ENCODE assay signal across 26 mouse cellular contexts in the genomic region with DNA sequence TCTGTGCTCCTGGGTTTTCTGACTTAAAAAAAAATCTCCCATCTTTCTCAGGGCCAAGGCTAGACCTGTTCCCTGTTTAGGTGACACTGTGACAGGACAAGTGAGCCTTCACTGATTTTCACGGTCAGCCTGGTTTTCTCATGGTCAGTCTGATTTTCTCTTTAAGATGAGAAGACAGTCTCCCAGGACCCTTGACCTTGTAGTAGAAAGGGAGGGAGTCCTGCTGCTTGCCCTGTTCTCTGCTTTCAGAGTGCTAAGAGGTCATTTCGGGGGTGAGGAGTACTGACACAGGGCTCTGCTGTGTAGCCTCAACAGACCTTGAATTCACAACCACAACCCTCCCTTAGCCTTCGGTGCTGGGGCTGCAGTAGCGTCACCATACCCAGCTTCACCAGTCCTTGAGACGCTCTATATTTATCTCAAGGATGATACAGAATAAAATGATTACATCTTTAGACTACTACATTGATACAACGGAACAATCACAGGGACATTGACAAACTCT. TPM values are rescaled to one million over a fixed set of nuclear protein-coding genes. Genes with fewer than 3 reads are reported as not detected.
DNase-seq lines count a peak whose midpoint lies in the region; ATAC-seq lines count a peak whose summit lies in the region.
"Had no signal": no experiment of that assay in that cellular context is flagged by ENCODE, and none has a peak within 500 bp of the region (broad histone marks: within the 10 kb centered on the region; RNA-seq: fewer than 3 reads in every experiment).

No protein-coding gene starts in this region.

- H3K36me3 ChIP-seq in forebrain, embryonic 10.5 days (replicated peaks) = peaks cover 52% of the 10 kb centered on the region
- H3K36me3 ChIP-seq in forebrain, embryonic 13.5 days (ENCODE audit: poor library complexity, severe bottlenecking) = peaks cover 23% of the 10 kb centered on the region
- H3K36me3 ChIP-seq in midbrain, embryonic 10.5 days = peaks cover 55% of the 10 kb centered on the region
- H3K36me3 ChIP-seq in midbrain, embryonic 16.5 days (ENCODE audit: control insufficient read depth, insufficient read depth, low read length) = 0 out of 2 replicates have a peak, but pooled peaks cover 2% of the 10 kb centered on the region
- H3K36me3 ChIP-seq: embryonic facial prominence, embryonic 12.5 days; G1E had no signal

- DNase-seq in forebrain, embryonic 10.5 days (ENCODE audit: extremely low spot score, low spot score) = no peak
- DNase-seq in midbrain, embryonic 10.5 days (ENCODE audit: low spot score) = peak; percentile 34
- DNase-seq in retina, embryonic 14.5 days (ENCODE audit: low spot score) = peak; percentile 43
- DNase-seq in retina, postnatal 1 day = no peak
- DNase-seq in gastrocnemius, postnatal 36 days = no peak
- DNase-seq: B cell, adult 2 months; cerebellum, adult 9-10 months; heart, postnatal 4 days; kidney, postnatal 25 days; liver, postnatal 0 days; lung, postnatal 36 days; right cerebral cortex, postnatal 25 days; spleen, adult 18-20 months; thymus, postnatal 14 days had no signal

- H3K27me3 ChIP-seq in forebrain, embryonic 10.5 days (ENCODE audit: poor library complexity, severe bottlenecking) = no peaks in the 10 kb centered on the region
- H3K27me3 ChIP-seq in forebrain, embryonic 13.5 days = no peaks in the 10 kb centered on the region
- H3K27me3 ChIP-seq in midbrain, embryonic 10.5 days (ENCODE audit: low read depth, poor library complexity, severe bottlenecking) = no peaks in the 10 kb centered on the region
- no peaks in the 10 kb centered on the region for H3K27me3 ChIP-seq in midbrain, embryonic 16.5 days (ENCODE audit: control insufficient read depth, insufficient read depth, low read depth, low read length)
- H3K27me3 ChIP-seq: CH12.LX; embryonic facial prominence, embryonic 12.5 days; limb, embryonic 12.5 days; Patski had no signal

- no peak overlapping the region for H3K9ac ChIP-seq in forebrain, embryonic 13.5 days
- no peak overlapping the region for H3K9ac ChIP-seq in midbrain, embryonic 16.5 days (ENCODE audit: low read depth, low read length)
- H3K9ac ChIP-seq: embryonic facial prominence, embryonic 12.5 days; limb, embryonic 12.5 days; liver, postnatal 0 days had no signal

- intact Hi-C loops in gastrocnemius, postnatal 36 days (cut with DNase I) = no loop called here

- H3K9me3 ChIP-seq in forebrain, embryonic 10.5 days = no peaks in the 10 kb centered on the region
- no peaks in the 10 kb centered on the region for H3K9me3 ChIP-seq in forebrain, embryonic 13.5 days (replicated peaks)
- H3K9me3 ChIP-seq in midbrain, embryonic 10.5 days (replicated peaks) = no peaks in the 10 kb centered on the region
- H3K9me3 ChIP-seq in midbrain, embryonic 16.5 days (replicated peaks; ENCODE audit: control insufficient read depth, low read length, poor library complexity, severe bottlenecking) = no peaks in the 10 kb centered on the region
- H3K9me3 ChIP-seq: embryonic facial prominence, embryonic 12.5 days; G1E; heart, embryonic 10.5 days; limb, embryonic 12.5 days had no signal

- H3K4me3 ChIP-seq in forebrain, embryonic 10.5 days = no peak overlapping the region
- H3K4me3 ChIP-seq in forebrain, embryonic 13.5 days = no peak overlapping the region
- no peak overlapping the region for H3K4me3 ChIP-seq in midbrain, embryonic 10.5 days
- no peak overlapping the region for H3K4me3 ChIP-seq in midbrain, embryonic 16.5 days (ENCODE audit: low read depth, low read length)
- H3K4me3 ChIP-seq: embryonic facial prominence, embryonic 12.5 days; heart, embryonic 10.5 days; layer of hippocampus, adult 2 months; limb, embryonic 12.5 days; megakaryocyte, embryonic 14.5 days had no signal

- peaks cover 63% of the 10 kb centered on the region for H3K4me1 ChIP-seq in forebrain, embryonic 10.5 days
- peaks cover 64% of the 10 kb centered on the region for H3K4me1 ChIP-seq in forebrain, embryonic 13.5 days
- H3K4me1 ChIP-seq in midbrain, embryonic 10.5 days = peaks cover 73% of the 10 kb centered on the region
- peaks cover 34% of the 10 kb centered on the region for H3K4me1 ChIP-seq in midbrain, embryonic 16.5 days (ENCODE audit: control insufficient read depth, insufficient read depth, low read length)
- H3K4me1 ChIP-seq: megakaryocyte, embryonic 14.5 days had no signal

- H3K27ac ChIP-seq in forebrain, embryonic 10.5 days = peak overlapping the region; percentile 58
- H3K27ac ChIP-seq in forebrain, embryonic 13.5 days = no peak overlapping the region
- H3K27ac ChIP-seq in midbrain, embryonic 10.5 days (replicated peaks) = peak overlapping the region; percentile 71
- no peak overlapping the region for H3K27ac ChIP-seq in midbrain, embryonic 16.5 days (ENCODE audit: low read length)
- H3K27ac ChIP-seq: embryonic facial prominence, embryonic 12.5 days; heart, embryonic 10.5 days; limb, embryonic 12.5 days had no signal

- ATAC-seq in forebrain, embryonic 13.5 days = no peak
- ATAC-seq in midbrain, embryonic 16.5 days = no peak
- ATAC-seq: intestine, postnatal 0 days; liver, postnatal 0 days; Patski had no signal

- 69% methylated on average over 6 of the region's 6 CpGs for WGBS in forebrain, embryonic 10.5 days
- WGBS in forebrain, embryonic 13.5 days = 62% methylated on average over 6 of the region's 6 CpGs
- 43% methylated on average over 6 of the region's 6 CpGs for WGBS in midbrain, embryonic 10.5 days
- WGBS in midbrain, embryonic 16.5 days = 55% methylated on average over 6 of the region's 6 CpGs

- H3K4me2 ChIP-seq in forebrain, embryonic 13.5 days = no peak overlapping the region
- no peak overlapping the region for H3K4me2 ChIP-seq in midbrain, embryonic 16.5 days (ENCODE audit: low read length)
- H3K4me2 ChIP-seq: embryonic facial prominence, embryonic 12.5 days; limb, embryonic 12.5 days; liver, embryonic 11.5 days had no signal

RNA-seq across cellular contexts. Expression of a gene that starts 49.5 kb away (rescaled TPM):
- polyA plus RNA-seq in forebrain, embryonic 10.5 days (2016; fragmentation: Nextera tagmentation; extraction: Ambion mirVana) = 403 and 460 TPM in 2 replicates
- 1,694 and 1,735 TPM in 2 replicates for polyA plus RNA-seq in forebrain, embryonic 13.5 days (2015; fragmentation: Nextera tagmentation; extraction: Ambion mirVana)
- 665 and 916 TPM in 2 replicates for polyA plus RNA-seq in midbrain, embryonic 10.5 days (2016; fragmentation: Nextera tagmentation; extraction: Ambion mirVana)
- polyA plus RNA-seq in midbrain, embryonic 16.5 days (2015; fragmentation: Nextera tagmentation; extraction: Ambion mirVana) = 1,966 and 2,233 TPM in 2 replicates
- 1 to 10 TPM; 8.4 to 9.5 TPM for total RNA-seq in gastrocnemius, postnatal 36 days (2021)
- polyA plus RNA-seq: G1E had no signal

Comparison
In these comparisons a context has a peak if more than half of its experiments do, and no peak if none do; other contexts are left out.
1. DNase-seq: peak in midbrain, embryonic 10.5 days (single experiment) and retina, embryonic 14.5 days (single experiment); none in forebrain, embryonic 10.5 days (single experiment), retina, postnatal 1 day (single experiment) and gastrocnemius, postnatal 36 days (0 of 2).
2. H3K27ac ChIP-seq: peak in forebrain, embryonic 10.5 days (single experiment) and midbrain, embryonic 10.5 days (single experiment); none in forebrain, embryonic 13.5 days (single experiment) and midbrain, embryonic 16.5 days (single experiment).